Mouse (Mus musculus): ENCODE measurements around the gene Rps4x.

The Rps4x gene

GRCm38 (mm10) chrX:102160528-102160927 lies 28.7 kb downstream of the Rps4x start:
- Histone ChIP-seq H3K36me3 (ENCODE audit: control insufficient read depth, insufficient read depth, low read length, poor library complexity, severe bottlenecking) (no peaks in the 10 kb centered on the region), H3K27me3 (ENCODE audit: control insufficient read depth, insufficient read depth, low read length, poor library complexity, severe bottlenecking) (no peaks in the 10 kb centered on the region)
- DNase-seq (ENCODE audit: low read depth, low spot score), result no peak

GRCm38 (mm10) chrX:102159778-102160177 lies 29.4 kb downstream of the Rps4x start:
- peak; percentile 55 for DNase-seq (ENCODE audit: low read depth, low spot score)

GRCm38 (mm10) chrX:102157423-102157791 lies 31.8 kb downstream of the Rps4x start:
- no peaks in the 10 kb centered on the region for H3K27me3 ChIP-seq (ENCODE audit: control insufficient read depth, insufficient read depth, low read length, poor library complexity, severe bottlenecking)
- DNase-seq (ENCODE audit: low read depth, low spot score), result no peak
- H3K36me3 ChIP-seq (ENCODE audit: control insufficient read depth, insufficient read depth, low read length, poor library complexity, severe bottlenecking), result no peaks in the 10 kb centered on the region

More at GRCm38 (mm10) chrX:102159778-102160177, 29.4 kb downstream of the Rps4x start:
- H3K27me3 ChIP-seq (ENCODE audit: control insufficient read depth, insufficient read depth, low read length, poor library complexity, severe bottlenecking), result no peaks in the 10 kb centered on the region
- no peaks in the 10 kb centered on the region for H3K36me3 ChIP-seq (ENCODE audit: control insufficient read depth, insufficient read depth, low read length, poor library complexity, severe bottlenecking)

GRCm38 (mm10) chrX:102156618-102157422 lies 32.4 kb downstream of the Rps4x start, which contains the start of gene Ercc6l:
Ercc6l (minus strand) TSS chrX:102157091.
- Histone ChIP-seq H3K27me3 (ENCODE audit: control insufficient read depth, insufficient read depth, low read length, poor library complexity, severe bottlenecking) (no peaks in the 10 kb centered on the region), H3K36me3 (ENCODE audit: control insufficient read depth, insufficient read depth, low read length, poor library complexity, severe bottlenecking) (no peaks in the 10 kb centered on the region)
- DNase-seq (ENCODE audit: low read depth, low spot score), result peak; percentile 96

GRCm38 (mm10) chrX:102141157-102141556 lies 48.0 kb downstream of the Rps4x start:
- DNase-seq (ENCODE audit: low read depth, low spot score), result no peak

More at GRCm38 (mm10) chrX:102141157-102141556, 48.0 kb downstream of the Rps4x start:
- Histone ChIP-seq H3K27me3 (ENCODE audit: control insufficient read depth, insufficient read depth, low read length, poor library complexity, severe bottlenecking) (no peaks in the 10 kb centered on the region), H3K36me3 (ENCODE audit: control insufficient read depth, insufficient read depth, low read length, poor library complexity, severe bottlenecking) (no peaks in the 10 kb centered on the region)
